Mouse (Mus musculus) erythroid progenitor cell, adult 5-6 weeks (primary cell): ENCODE measurements around the gene Lactb. TPM values are rescaled to one million over a fixed set of nuclear protein-coding genes. Genes with fewer than 3 reads are reported as not detected.
A peak's percentile ranks its signal among the peaks of the same experiment; 100 is the strongest.

Source experiments
- ATAC-seq: replicated peaks from 2 replicates; pipeline ENCODE4 v1.8.0; 2016; ENCODE audit warnings: moderate number of reproducible peaks, mild to moderate bottlenecking, moderate TSS enrichment, inconsistent platforms; ENCODE audit not compliant: poor library complexity, low FRiP score, severe bottlenecking
- total RNA-seq, 2 experiments: library from RNA; stranded (forward) in 1 of 2; stranded (reverse) in 1 of 2; fragments of 150-400 nt in 1 of 2; fragments of 186-747, 209-891 nt in 1 of 2; gene quantifications; 2 replicates each; pipeline versions ENCODE4 v1.2.3 to v1.2.4; 2015 to 2017; ENCODE audit warnings: low replicate concordance in 2 of 2

Gene Lactb
- total RNA-seq, 2 experiments from 2014 or later = 8.8 to 12.5 TPM

DNA sequence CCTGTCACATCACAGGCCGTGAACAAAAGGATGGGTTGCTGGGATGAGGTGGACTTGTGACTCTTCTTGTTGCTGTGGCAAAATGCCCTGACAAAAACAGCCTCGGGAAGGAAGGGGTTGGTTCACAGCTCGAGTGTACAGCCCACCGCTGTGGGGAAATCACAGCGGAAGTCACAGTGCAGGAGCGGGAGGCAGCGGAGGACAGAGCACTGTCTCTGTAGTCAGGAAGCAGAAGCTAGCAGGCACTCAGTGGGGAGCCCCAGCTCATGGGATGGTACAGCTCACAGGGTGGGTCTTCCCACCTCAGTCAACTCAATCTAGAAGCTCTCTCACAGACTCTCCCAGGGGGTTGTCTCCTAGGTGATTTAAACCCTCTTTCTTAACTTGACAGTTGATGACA lies 10.1 kb upstream of the Lactb start:
- no peak for ATAC-seq

DNA sequence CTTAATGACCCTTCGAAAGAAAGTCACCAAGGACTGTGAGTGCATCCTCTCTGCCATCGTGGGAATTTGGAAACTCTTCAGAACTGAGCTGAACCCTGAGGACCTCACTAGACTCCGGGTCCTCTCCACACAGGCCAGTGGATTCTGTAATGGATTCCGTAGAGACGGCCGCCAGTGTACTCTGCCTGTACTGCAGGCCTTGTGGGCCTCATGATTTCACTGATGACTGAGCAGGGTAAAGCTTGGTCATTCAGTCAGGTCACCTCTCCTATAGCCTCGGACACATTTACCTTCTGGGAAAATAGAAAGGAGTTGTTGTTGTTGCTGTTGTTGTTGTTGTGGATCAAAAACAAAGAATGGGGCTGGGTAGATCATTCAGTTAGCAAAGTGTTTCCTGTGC lies 6.8 kb upstream of the Lactb start:
- no peak for ATAC-seq

DNA sequence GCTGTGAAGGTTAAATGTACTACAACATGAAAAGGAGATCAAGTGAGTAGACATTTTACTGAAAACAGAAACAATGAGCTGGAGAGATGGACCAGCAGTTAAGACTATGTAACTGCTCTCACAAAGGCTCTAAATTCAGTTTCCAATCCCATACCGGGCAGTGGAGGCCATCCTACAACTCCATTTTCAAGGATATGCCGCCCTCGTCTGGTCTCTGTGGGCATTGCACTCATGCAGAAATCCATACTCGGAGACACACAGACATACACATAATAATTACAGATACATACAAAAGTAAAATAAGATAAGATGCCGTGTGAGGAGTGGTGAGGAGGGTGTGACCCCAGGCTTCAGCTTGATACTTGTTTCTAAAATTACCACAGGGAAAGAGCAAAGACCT lies 5.2 kb upstream of the Lactb start:
- ATAC-seq = peak; percentile 81

GRCm38 (mm10) chr9:66978468-66978867 lies 3.2 kb upstream of the Lactb start:
- no peak for ATAC-seq

DNA sequence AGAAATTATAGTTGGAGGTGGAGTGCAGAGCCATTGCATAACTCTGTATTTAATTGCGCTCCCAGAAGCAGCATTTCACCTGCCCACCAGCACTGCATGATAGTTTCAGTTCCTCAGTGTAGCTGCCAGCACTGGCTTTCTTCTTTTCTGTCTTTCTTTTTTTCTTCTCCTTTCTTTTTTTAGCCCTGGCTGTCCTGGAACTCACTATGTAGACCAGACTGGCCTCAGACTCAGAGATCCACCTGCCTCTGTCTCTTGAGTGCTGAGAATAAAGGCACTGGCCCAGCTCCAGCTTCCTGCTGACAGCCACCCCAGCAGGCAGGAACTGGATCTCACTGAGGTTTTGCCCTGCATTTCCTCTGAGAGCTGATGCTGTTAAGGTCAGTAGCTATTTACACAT lies 2.7 kb upstream of the Lactb start:
- no peak for ATAC-seq

DNA sequence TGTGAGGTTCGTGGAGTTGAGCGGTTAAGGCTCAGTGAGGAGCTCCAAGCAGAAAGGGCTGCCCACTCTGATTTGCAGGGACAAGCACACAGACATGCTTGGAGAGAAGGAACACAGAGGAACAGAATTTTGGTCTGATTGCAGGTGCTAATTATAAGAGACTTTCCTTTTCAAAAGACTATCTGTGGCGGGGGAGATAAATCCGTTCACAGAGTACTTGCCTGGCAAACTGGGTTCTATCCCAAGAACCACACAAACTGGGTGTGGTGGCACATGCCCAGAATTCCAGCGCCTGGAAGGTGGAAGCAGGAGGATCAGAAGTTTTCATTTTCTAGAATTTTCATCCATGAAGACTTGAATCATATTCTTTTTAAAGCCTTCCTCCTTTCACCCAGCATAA lies 1.8 kb upstream of the Lactb start:
- no peak for ATAC-seq

GRCm38 (mm10) chr9:66974721-66975225 lies 511 bp downstream of the Lactb start:
- ATAC-seq = peak; percentile 76

GRCm38 (mm10) chr9:66971116-66971515 lies 4.2 kb downstream of the Lactb start:
- no peak for ATAC-seq

DNA sequence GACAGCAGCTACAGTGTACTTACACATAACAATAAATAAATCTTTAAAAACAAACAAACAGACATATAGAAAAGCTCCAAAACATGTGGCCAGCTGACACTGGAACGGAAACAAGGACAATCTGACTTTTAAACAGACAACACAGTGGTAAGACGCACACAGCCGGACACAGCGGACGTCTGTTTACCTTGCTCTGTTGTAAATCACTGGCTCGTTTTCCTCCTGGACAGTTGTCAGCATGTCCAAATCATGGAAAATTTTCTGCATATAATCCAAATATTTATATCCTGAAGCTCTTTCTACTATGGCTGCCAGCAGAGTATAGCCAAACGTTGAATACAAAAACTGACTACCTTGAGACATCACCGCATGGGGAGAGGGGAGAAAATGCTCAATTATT lies 7.8 kb downstream of the Lactb start:
- ATAC-seq = no peak

DNA sequence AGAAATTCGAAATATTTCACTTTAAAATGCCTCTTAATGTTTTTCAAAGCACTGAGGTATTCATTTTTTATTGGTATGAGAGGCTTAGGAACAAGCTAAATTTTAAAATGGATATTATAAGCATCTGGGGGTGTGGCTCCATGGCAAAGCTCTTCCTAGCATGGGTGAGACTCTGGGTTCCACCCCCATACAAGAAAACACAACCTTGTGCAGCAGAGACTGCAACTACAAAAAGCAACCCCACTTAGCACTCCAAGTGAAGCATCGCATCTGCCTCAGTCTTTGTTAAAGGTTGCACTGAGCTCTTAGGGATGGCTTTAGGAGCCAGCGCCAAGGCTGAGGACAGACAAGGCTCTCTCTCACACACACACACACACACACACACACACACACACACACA lies 13.8 kb downstream of the Lactb start:
- no peak for ATAC-seq

DNA sequence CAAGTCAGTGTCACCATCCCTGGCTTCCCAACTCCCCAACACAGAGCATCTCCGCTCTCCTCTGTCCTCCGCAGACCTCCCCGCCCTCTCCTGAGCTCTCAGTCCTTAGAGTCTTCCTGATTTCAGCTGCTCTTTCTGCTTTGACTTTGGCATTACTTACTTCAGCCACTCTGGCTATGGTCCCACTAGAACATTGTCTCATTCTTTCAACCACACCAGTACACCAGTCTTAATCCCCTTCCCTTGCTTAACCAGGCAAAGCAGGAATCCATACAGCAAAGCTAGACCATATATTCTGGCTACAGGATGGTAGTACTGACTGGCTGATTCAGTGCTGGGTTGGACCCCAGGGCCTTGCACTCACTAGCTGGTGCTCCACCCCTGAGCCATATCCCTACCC lies 17.8 kb downstream of the Lactb start:
- ATAC-seq = no peak

DNA sequence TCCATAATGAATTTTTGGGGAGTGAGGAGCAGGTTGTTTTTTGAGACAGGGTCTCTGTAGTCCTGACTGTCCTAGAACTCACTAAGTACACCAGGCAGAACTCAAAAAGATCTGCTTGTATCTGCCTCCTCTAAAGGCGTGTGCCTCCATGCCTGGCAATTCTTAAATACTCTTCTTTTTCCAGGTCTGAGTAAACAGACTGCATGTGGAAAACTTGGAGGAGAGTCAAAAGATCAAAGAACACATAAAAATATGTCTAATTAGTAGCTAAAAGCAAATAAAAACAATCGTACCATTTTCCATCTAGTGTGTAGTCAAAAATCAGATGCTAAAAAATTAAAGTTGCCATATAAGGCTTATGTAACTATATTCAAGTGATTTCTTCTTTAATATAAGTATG lies 22.4 kb downstream of the Lactb start:
- no peak for ATAC-seq

DNA sequence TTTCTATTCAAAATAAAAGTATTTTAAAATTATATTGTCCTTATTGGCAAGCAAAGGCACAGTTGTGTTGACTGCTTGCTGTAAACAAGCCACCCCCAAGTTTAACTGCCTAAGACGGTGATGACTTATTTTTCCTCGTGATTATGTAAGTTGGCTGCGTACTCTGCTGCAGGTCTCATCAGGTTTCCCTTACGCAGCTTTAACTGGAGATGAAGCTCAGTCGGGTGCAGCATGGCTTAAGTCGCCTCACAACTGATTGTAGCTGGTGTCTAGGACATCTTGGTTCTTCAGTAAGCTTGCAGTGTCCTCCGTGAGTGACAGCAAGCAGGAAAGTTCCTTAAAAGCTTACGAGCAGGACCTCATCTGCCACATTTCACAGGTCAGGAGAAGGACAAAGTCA lies 23.0 kb downstream of the Lactb start:
- no peak for ATAC-seq

DNA sequence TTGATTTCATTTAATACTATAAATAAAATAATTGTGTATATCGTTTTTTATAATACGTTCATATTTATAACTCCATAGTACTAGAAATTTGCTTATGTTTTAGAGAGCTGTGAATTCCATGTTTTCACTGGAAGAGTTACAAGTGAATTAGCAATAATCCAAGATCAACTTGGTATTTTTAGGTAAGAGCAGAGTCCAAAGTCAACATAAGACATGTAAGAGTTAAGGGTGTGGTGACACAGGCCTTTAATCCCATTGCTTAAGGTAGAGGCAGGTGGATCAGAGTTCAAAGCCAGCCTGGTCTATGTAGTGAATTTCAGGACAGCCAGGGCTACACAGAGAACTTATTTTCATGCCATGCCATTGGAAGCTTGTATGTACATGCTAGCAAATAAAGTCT lies 26.7 kb downstream of the Lactb start:
- no peak for ATAC-seq

DNA sequence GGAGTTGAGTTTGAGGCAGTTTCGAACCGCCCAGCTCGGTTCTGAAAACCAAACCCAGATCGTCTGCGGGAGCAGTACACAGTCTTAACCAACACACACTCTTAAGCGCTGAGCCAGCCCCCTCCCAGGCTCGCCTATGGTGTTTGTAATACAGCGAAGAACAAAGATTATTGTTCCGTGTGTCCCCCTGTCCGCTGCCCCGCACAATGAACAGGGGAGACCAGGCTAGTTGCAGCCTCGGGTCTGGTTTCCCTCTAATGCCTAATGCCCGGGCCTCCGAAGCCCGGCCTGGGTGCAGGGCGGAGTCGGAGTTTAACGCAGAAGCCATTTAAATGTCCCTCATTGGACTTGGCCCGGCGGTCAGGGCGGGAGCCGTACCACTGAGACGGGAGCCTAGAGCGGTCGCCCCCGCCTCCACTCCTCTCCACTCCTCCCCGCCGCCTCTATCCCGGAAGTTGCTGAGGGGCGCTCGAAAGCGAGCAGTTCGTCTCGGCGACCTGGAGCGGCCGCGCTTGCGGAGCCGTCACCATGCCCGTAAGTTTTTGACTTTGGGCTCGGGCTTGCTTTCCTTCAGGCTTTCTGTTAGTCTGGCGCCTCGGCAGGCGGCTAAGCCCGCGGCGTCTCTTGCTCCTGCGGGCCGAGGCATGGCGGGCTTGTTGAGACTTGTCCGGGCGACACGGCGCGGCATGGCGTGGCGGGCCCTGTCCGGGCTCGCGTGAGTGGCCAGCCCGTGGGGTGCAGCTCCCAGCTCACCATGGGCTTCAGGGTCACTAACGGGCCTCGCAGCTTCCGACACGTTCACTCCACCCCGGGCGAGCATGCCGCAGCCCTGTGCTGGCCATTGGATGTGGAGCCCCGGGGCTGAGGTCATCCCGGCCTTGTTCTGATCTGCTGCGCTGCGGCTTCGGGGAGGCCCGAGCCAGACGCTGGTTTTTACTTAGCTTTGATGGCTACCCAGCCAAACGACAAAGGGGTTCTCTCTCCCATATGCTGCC lies 29.3 kb downstream of the Lactb start, which contains the start of gene Rps27l:
Gene Rps27l (plus strand): TSS at position 440 of the 995 bp plus-strand sequence.
- ATAC-seq = peak; percentile 99

DNA sequence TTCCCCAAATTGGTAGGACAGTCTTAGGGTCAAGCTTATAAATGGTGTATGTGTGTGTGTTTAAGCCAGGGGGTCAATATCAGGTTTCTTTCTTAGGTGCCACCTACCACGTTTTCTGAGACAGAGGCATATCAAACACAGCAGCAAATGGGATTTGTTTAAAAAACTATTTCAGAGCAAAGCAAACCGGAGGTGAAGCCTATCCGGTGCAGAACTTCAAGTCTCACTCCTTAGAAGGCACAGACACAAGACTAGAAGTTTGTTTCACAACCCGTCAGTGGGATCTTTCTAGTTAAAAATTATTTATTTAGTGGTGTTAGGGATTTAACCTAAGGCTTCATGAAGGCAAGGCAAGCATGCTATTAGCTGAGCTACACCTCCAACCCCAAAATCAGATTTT lies 30.1 kb downstream of the Lactb start:
- no peak for ATAC-seq

DNA sequence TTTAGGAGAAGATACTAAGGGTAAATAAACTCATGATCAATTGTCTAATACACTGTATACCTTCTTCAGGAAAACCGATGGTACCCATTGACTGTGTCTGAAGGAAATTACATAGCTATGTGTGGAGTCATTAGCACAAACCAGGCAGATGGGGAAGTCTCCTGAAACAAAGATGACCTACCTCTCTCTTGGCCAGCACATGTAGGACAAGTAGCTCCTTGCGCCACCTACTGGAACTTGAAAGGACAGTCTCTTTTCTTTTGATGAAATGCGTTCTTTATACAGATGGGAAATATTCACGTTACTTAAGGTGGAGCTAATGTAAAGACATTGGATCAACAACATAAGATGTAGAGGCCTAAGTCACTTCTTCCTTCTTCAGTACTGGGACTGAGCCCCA lies 36.4 kb downstream of the Lactb start:
- ATAC-seq = peak; percentile 77

DNA sequence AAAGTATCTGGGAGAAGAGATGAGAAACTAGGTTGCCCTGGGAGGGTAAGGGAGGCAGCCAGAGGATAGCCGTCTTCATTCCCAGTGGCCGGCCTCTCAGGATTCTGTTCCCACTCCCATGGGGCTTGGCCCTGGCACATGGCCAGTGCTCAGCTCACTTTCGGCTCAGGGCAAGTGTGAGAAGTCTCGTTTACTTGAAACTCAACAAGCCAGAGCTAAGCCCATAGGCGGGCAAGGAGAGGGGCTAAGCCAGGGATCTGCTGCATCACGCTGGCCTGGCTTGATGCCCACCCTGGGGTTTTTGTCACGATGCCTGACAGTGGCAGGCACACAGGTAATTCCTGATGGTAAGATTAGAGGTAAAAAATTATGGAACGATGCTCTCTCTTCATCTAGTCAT lies 37.8 kb downstream of the Lactb start:
- no peak for ATAC-seq

DNA sequence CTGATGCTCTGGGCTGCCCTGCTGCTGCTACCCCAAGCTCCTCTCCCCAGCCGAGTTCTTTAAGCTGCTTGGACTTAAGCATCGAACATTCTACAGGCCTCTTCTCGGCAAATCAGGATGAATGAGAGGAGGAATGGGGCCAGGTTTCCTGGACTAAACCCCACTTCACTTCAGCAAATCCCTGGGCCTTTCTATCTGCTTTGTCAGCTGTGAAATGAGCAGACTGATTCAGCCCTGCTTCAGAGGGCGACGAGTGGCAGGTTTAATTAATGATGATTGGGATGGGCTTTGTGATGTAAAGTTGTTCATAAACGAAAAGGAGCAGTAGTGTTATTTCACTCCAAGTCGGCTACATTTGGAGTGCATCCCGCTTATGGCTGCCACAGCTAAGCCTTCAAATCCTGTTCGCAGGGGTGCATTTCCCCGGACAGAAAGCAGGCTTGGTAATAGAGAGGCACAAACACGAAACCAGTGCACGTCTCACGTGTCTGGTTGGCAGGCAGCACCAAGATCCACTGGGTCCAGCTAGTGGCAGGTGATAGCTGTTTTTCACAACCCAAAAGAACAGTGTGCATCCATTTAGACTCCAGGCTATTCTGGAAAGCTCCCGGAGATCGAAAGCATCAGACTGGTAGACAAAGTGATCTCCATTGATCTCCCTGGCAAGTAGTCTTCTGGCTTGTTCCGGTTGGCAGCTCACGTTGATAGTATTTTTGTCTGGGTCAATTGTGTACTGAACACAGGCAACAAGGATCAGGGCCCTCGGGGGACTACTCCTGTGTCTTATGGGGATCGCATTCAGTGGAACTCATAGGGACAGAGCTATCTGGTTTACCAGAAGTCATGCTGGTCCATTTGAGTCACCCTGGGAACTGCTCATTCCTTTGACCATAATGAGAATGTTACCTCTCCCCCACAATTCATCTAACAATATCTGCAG lies 41.1 kb downstream of the Lactb start:
- ATAC-seq = no peak

DNA sequence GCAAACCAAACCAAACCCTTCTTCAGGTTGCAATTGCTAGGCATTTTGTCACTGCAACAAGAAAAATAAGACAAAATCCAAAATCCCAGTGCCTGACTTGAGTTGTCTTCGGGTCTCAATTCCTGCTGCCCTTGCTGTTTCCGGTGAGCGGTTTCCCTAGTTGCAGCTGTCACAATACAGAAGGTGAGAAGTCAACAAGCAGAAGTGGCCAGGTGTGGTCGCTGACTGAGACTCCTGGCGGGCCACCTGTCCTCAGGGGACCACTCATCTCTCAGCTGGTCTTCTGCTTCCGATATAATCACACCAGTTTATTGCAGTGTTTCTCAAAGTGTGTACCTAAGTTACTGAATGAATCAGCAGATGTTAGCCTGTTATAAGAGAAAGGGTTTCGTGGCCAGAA lies 44.9 kb downstream of the Lactb start:
- no peak for ATAC-seq
